Comparison of ENCODE assay signal across 20 mouse cellular contexts in genomic region chr6:92663433-92663832, GRCm38 (mm10). TPM values are rescaled to one million over a fixed set of nuclear protein-coding genes. Genes with fewer than 3 reads are reported as not detected.
A peak's percentile ranks its signal among the peaks of the same experiment; 100 is the strongest.
DNase-seq lines count a peak whose midpoint lies in the region; ATAC-seq lines count a peak whose summit lies in the region.
"Had no signal": no experiment of that assay in that cellular context is flagged by ENCODE, and none has a peak within 500 bp of the region (broad histone marks: within the 10 kb centered on the region; RNA-seq: fewer than 3 reads in every experiment).

No protein-coding gene starts in this region.

- H3K36me3 ChIP-seq in forebrain, embryonic 15.5 days = no peaks in the 10 kb centered on the region
- H3K36me3 ChIP-seq in forebrain, embryonic 12.5 days (replicated peaks) = no peaks in the 10 kb centered on the region
- H3K36me3 ChIP-seq: embryonic facial prominence, embryonic 12.5 days had no signal

- intact Hi-C loops in left cerebral cortex, postnatal 4 days (cut with DNase I) = loop anchor here (5.0 to 10.0 kb wide), 2 partner anchors 181 to 249 kb away; no protein-coding TSS in a partner anchor

- H3K27ac ChIP-seq in forebrain, embryonic 15.5 days (replicated peaks) = peak overlapping the region; percentile 63
- H3K27ac ChIP-seq in forebrain, embryonic 12.5 days = no peak overlapping the region
- H3K27ac ChIP-seq: embryonic facial prominence, embryonic 12.5 days; macrophage; stomach, postnatal 0 days had no signal

- no peak overlapping the region for H3K9ac ChIP-seq in forebrain, embryonic 15.5 days (replicated peaks)
- H3K9ac ChIP-seq in forebrain, embryonic 12.5 days = no peak overlapping the region
- H3K9ac ChIP-seq: embryonic facial prominence, embryonic 12.5 days had no signal

- no peaks in the 10 kb centered on the region for H3K27me3 ChIP-seq in forebrain, embryonic 15.5 days
- H3K27me3 ChIP-seq in forebrain, embryonic 12.5 days = no peaks in the 10 kb centered on the region
- H3K27me3 ChIP-seq: embryonic facial prominence, embryonic 12.5 days had no signal

- H3K4me2 ChIP-seq in forebrain, embryonic 15.5 days (replicated peaks) = no peak overlapping the region
- H3K4me2 ChIP-seq in forebrain, embryonic 12.5 days = no peak overlapping the region
- H3K4me2 ChIP-seq: embryonic facial prominence, embryonic 12.5 days; heart, embryonic 11.5 days had no signal

- H3K9me3 ChIP-seq in forebrain, embryonic 15.5 days = no peaks in the 10 kb centered on the region
- no peaks in the 10 kb centered on the region for H3K9me3 ChIP-seq in forebrain, embryonic 12.5 days
- H3K9me3 ChIP-seq: embryonic facial prominence, embryonic 12.5 days had no signal

- 51% methylated on average over 4 of the region's 4 CpGs for WGBS in forebrain, embryonic 15.5 days
- 71% methylated on average over 4 of the region's 4 CpGs for WGBS in forebrain, embryonic 12.5 days

- ATAC-seq in forebrain, embryonic 15.5 days (replicated peaks) = peak; percentile 57; the same call in 1 of the 2 replicates
- ATAC-seq in forebrain, embryonic 12.5 days (ENCODE audit: low FRiP score) = no peak
- no peak for ATAC-seq in erythroid progenitor cell, adult 5-6 weeks (replicated peaks; ENCODE audit: low FRiP score, poor library complexity, severe bottlenecking)
- ATAC-seq: intestine, embryonic 16.5 days had no signal

- H3K4me1 ChIP-seq in forebrain, embryonic 15.5 days = peaks cover 22% of the 10 kb centered on the region
- H3K4me1 ChIP-seq in forebrain, embryonic 12.5 days = peaks cover 16% of the 10 kb centered on the region

- peak; percentile 66 for DNase-seq in left cerebral cortex, adult 11 months (ENCODE audit: low spot score)
- no peak for DNase-seq in left cerebral cortex, postnatal 4 days
- DNase-seq in right cerebral cortex, postnatal 10 days (ENCODE audit: low spot score in 2 of 2) = peak; percentile 45 to 77
- DNase-seq in right cerebral cortex, postnatal 4 days = no peak
- no peak for DNase-seq in cerebellum, adult 8-10 months
- DNase-seq: adrenal gland, postnatal 25 days; cerebellum, postnatal 36 days; gastrocnemius, postnatal 36 days; liver; lung, adult 2 months; thymus, postnatal 4 days had no signal

- H3K4me3 ChIP-seq in forebrain, embryonic 15.5 days = no peak overlapping the region
- H3K4me3 ChIP-seq in forebrain, embryonic 12.5 days (replicated peaks) = no peak overlapping the region
- H3K4me3 ChIP-seq: embryonic facial prominence, embryonic 12.5 days had no signal

RNA-seq across cellular contexts. Expression of gene Prickle2, which starts 42.5 kb away (rescaled TPM):
- polyA plus RNA-seq in forebrain, embryonic 15.5 days (2015; fragmentation: Nextera tagmentation; extraction: Ambion mirVana) = 8.3 and 9.1 TPM in 2 replicates
- polyA plus RNA-seq in forebrain, embryonic 12.5 days (2016; fragmentation: Nextera tagmentation; extraction: Ambion mirVana) = 6.4 and 6.5 TPM in 2 replicates
- total RNA-seq in left cerebral cortex, postnatal 4 days (2021) = 10 to 100 TPM; 97.0 to 97.1 TPM
- total RNA-seq in erythroid progenitor cell, adult 5-6 weeks (2015; ENCODE audit: low replicate concordance) = not detected in 2 replicates
- total RNA-seq in erythroid progenitor cell, adult 5-6 weeks (2017; ENCODE audit: low replicate concordance) = not detected in 2 replicates
- total RNA-seq: neutrophil, adult 5-6 weeks had no signal

Comparison
In these comparisons a context has a peak if more than half of its experiments do, and no peak if none do; other contexts are left out.
1. DNase-seq: peak in left cerebral cortex, adult 11 months (single experiment) and right cerebral cortex, postnatal 10 days (2 of 2); none in left cerebral cortex, postnatal 4 days (single experiment), right cerebral cortex, postnatal 4 days (single experiment) and cerebellum, adult 8-10 months (single experiment).
2. RNA of gene Prickle2, which starts 42.5 kb away (total RNA-seq): 97.0 to 97.1 TPM in left cerebral cortex, postnatal 4 days; not detected in erythroid progenitor cell, adult 5-6 weeks; every median in the first group is over 10 times any median in the second.